Mouse (Mus musculus) urinary bladder, postnatal 14 days (tissue): ENCODE measurements at regions not wholly inside any gene's neighbourhood (a gene's known extent, or its start where the extent isn't known, plus 50 kb on each side); places are given as distances from the start of the nearest gene placed in this dataset.

ENCODE experiments used
- DNase-seq: peaks from one replicate; pipeline ENCODE4 v3.0.0; 2021; ENCODE audit warnings: low spot score

- DNase-seq, result no peak
These were observed 228.3 kb upstream of the Gadl1 start for GRCm38 (mm10) chr9:115680703-115681576.

GRCm38 (mm10) chr9:115681841-115682240, 227.4 kb upstream of the Gadl1 start:
- DNase-seq, result no peak

- no peak for DNase-seq
These were observed 225.3 kb upstream of the Gadl1 start for GRCm38 (mm10) chr9:115683951-115684350.

- DNase-seq, result no peak
These were observed 222.7 kb upstream of the Gadl1 start for GRCm38 (mm10) chr9:115686605-115687004.

GRCm38 (mm10) chr9:115692837-115693236, 216.4 kb upstream of the Gadl1 start:
- DNase-seq, result peak; percentile 9

GRCm38 (mm10) chr9:115703791-115704190, 205.5 kb upstream of the Gadl1 start:
- DNase-seq, result no peak

GRCm38 (mm10) chr9:115704249-115704648, 205.0 kb upstream of the Gadl1 start:
- DNase-seq, result peak; percentile 57

GRCm38 (mm10) chr9:115705761-115706160, 203.5 kb upstream of the Gadl1 start:
- no peak for DNase-seq

GRCm38 (mm10) chr9:115708199-115708934, 200.9 kb upstream of the Gadl1 start:
- peak; percentile 22 for DNase-seq

- DNase-seq, result peak; percentile 20
These were observed 199.1 kb upstream of the Gadl1 start for GRCm38 (mm10) chr9:115710039-115710739.

- no peak for DNase-seq
These were observed 188.9 kb upstream of the Gadl1 start for GRCm38 (mm10) chr9:115720306-115720705.

- no peak for DNase-seq
These were observed 188.4 kb upstream of the Gadl1 start for GRCm38 (mm10) chr9:115720841-115721240.

- DNase-seq, result no peak
These were observed 185.2 kb upstream of the Gadl1 start for GRCm38 (mm10) chr9:115724063-115724462.

GRCm38 (mm10) chr9:115727361-115727760, 181.9 kb upstream of the Gadl1 start:
- peak; percentile 36 for DNase-seq

GRCm38 (mm10) chr9:115731557-115731956, 177.7 kb upstream of the Gadl1 start:
- no peak for DNase-seq

- no peak for DNase-seq
These were observed 176.2 kb upstream of the Gadl1 start for GRCm38 (mm10) chr9:115733104-115733503.

GRCm38 (mm10) chr9:115739984-115740383, 169.3 kb upstream of the Gadl1 start:
- no peak for DNase-seq

GRCm38 (mm10) chr9:115746436-115746835, 162.8 kb upstream of the Gadl1 start:
- DNase-seq, result no peak

- DNase-seq, result no peak
These were observed 148.8 kb upstream of the Gadl1 start for GRCm38 (mm10) chr9:115760496-115760895.

GRCm38 (mm10) chr9:115764136-115764535, 145.1 kb upstream of the Gadl1 start:
- DNase-seq, result no peak

- DNase-seq, result no peak
These were observed 142.8 kb upstream of the Gadl1 start for GRCm38 (mm10) chr9:115766471-115766870.

- no peak for DNase-seq
These were observed 134.1 kb upstream of the Gadl1 start for GRCm38 (mm10) chr9:115775112-115775511.

- no peak for DNase-seq
These were observed 133.4 kb upstream of the Gadl1 start for GRCm38 (mm10) chr9:115775858-115776257.
